Mouse (Mus musculus): Measurements from ENCODE around the gene Bmp2k. TPM values are rescaled to one million over a fixed set of nuclear protein-coding genes. Genes with fewer than 3 reads are reported as not detected.

The Bmp2k gene
- 43.9 TPM for polyA plus RNA-seq (2017; shearing (Covaris generic))

DNA sequence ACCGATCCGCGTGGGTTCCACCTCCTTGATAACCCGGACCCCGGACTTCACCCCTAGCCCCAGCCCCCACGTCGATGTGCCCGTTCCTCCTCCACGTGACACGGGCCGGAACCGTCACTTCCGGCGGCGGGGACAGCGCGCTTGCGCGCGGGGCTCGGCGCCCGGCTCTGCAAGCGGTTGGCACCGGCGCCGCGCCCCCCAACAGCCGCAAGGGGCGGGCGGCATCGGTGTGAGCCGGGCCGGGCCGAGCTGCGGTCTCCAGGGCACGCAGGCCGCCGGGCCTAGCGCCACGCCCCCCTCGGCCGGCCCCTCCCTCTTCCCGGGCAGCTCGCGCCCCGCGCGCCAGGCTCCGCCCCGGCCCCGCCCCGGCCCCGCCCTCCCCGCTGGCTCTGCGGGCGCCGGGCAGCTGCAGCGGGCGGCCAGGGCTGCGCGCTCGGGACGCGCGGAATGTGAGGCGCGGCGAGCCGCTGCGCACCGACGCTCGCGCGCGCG lies at the start of gene Bmp2k:
Bmp2k (plus strand) TSS at position 380 of the 492 bp plus-strand sequence.

DNA sequence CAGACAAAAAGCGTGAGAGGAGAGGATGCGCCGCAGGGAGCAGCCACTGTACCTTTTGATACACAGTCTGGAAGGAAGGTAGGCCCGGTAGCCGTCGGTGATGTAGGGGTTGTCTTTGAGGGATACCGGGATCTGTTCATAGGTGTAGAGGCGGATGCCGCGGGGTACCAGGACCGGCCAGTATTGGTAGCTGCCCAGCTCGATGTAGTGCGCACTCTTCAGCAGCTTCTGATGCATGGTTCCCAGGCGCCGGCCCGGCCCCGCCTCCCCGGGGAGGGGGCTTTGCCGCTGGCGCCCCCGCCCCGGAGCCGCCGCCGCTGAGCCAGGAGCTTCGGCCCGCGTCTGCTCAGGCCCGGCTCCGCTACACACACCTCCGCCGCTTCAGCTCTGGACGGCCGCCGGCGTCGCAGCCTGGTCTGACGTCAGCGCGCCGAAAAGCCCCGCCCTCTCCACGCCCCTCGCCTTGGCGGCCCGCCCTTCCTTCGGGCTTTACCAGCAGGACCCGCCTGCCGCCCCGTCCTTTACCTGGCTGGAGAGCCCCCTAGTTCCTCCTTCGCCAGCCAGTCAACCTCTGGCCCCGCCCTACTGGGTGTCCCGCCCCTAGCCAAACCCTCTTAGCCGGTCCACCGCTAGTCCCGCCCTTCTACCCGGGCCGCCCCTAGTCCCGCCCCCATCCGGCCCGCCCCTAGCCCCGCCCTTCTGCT lies 113.9 kb downstream of the Bmp2k start, which contains the start of gene Paqr3:
Paqr3 (minus strand) TSS at position 390 of the 704 bp plus-strand sequence.

Other genes starting within 250 kb of the Bmp2k start
- 1.3 TPM for gene Anxa3, start 204.3 kb upstream of the Bmp2k start, polyA plus RNA-seq (2017; shearing (Covaris generic))
- gene Paqr3, start 113.9 kb downstream of the Bmp2k start, polyA plus RNA-seq (2017; shearing (Covaris generic)) = 6.7 TPM

Measured in effector memory CD4-positive, alpha-beta T cell, adult 5 months (primary cell).